Mouse (Mus musculus) bone marrow, adult 2 months (tissue): ENCODE data around the gene Tmub2.

ENCODE experiments used
- CTCF ChIP-seq: fragments of 200-500 bp; IDR thresholded peaks from 2 replicates; pipeline ENCODE4 v1.5.1; 2011; ENCODE audit warnings: low read length, control low read depth; ENCODE audit not compliant: control insufficient read depth, insufficient read depth
- POLR2A ChIP-seq: fragments of 200-500 bp; IDR thresholded peaks from 2 replicates; pipeline ENCODE4 v1.6.1; 2011; ENCODE audit warnings: low read depth, mild to moderate bottlenecking, control low read depth, low read length, borderline replicate concordance; ENCODE audit not compliant: control insufficient read depth

- no peak for TF ChIP-seq POLR2A
- no peak for TF ChIP-seq CTCF
Measured at GRCm38 (mm10) chr11:102241874-102242273, 42.9 kb upstream of the Tmub2 start.
